Mouse (Mus musculus) CH12.LX (cell line): ENCODE data around the gene AI854703. TPM values are rescaled to one million over a fixed set of nuclear protein-coding genes. Genes with fewer than 3 reads are reported as not detected.

Source experiments
- DNase-seq: peaks from one replicate; pipeline ENCODE4 v3.0.0-alpha.2; 2013; ENCODE audit errors: extremely low read depth
- H3K27ac ChIP-seq: 2 replicates; pipeline ENCODE4 v1.5.1; 2012; ENCODE audit warnings: low read depth, mild to moderate bottlenecking, control low read depth, moderate library complexity; ENCODE audit not compliant: insufficient read depth
- H3K27me3 ChIP-seq: replicated peaks from 2 replicates; pipeline ENCODE3; 2012; ENCODE audit warnings: inconsistent platforms
- H3K36me3 ChIP-seq, 2 experiments: replicated peaks in 1 of 2; 2 replicates each; pipeline versions ENCODE3 to v1.6.1; 2012; ENCODE audit warnings: inconsistent platforms in 1 of 2, low read length in 1 of 2, mild to moderate bottlenecking in 1 of 2, mixed read lengths in 1 of 2, moderate library complexity in 1 of 2; ENCODE audit not compliant: control insufficient read depth in 1 of 2, insufficient read depth in 1 of 2
- H3K4me1 ChIP-seq, 2 experiments: 2 replicates each; pipeline ENCODE4 v1.6.1; 2012; ENCODE audit warnings: inconsistent platforms in 1 of 2, moderate library complexity in 1 of 2; ENCODE audit not compliant: insufficient read depth in 2 of 2, control insufficient read depth in 1 of 2
- H3K4me2 ChIP-seq: 2 replicates; pipeline ENCODE4 v1.6.1; 2012; ENCODE audit warnings: low read depth, mild to moderate bottlenecking, control low read depth; ENCODE audit not compliant: poor library complexity, insufficient read depth, severe bottlenecking
- H3K4me3 ChIP-seq, 3 experiments: fragments of 150-350 bp in 1 of 3; sonication (generic) in 1 of 3; replicated peaks in 1 of 3; 2 replicates each; pipeline versions ENCODE3 to v1.5.1; 2011 to 2012; ENCODE audit warnings: low read depth in 2 of 3, low read length in 2 of 3, mild to moderate bottlenecking in 2 of 3, moderate library complexity in 2 of 3, control low read depth in 1 of 3, improper control_type of control experiment in 1 of 3, inconsistent platforms in 1 of 3, mixed read lengths in 1 of 3; ENCODE audit not compliant: poor library complexity in 1 of 3
- H3K79me2 ChIP-seq: replicated peaks from 2 replicates; pipeline ENCODE4 v1.6.1; 2012; ENCODE audit warnings: mild to moderate bottlenecking, moderate library complexity; ENCODE audit not compliant: control insufficient read depth, poor library complexity, insufficient read depth, severe bottlenecking; ENCODE audit errors: extremely low read depth
- H3K9ac ChIP-seq: 2 replicates; pipeline ENCODE4 v1.6.1; 2012; ENCODE audit warnings: low read depth, mild to moderate bottlenecking, control low read depth, moderate library complexity; ENCODE audit not compliant: insufficient read depth
- H3K9me3 ChIP-seq: replicated peaks from 2 replicates; pipeline ENCODE3; 2012; ENCODE audit warnings: low read length, inconsistent platforms, mixed read lengths
- CHD1 ChIP-seq: IDR thresholded peaks from 2 replicates; pipeline ENCODE4 v1.6.1; 2012; ENCODE audit warnings: low read depth, low read length, improper control_type of control experiment, inconsistent platforms
- ELF1 ChIP-seq: IDR thresholded peaks from 2 replicates; pipeline ENCODE4 v1.6.1; 2014; ENCODE audit warnings: low read depth, mild to moderate bottlenecking, inconsistent platforms, low read length, improper control_type of control experiment
- HCFC1 ChIP-seq: IDR thresholded peaks from 2 replicates; pipeline ENCODE4 v1.6.1; 2012; ENCODE audit warnings: low read depth, mild to moderate bottlenecking, inconsistent platforms, low read length, improper control_type of control experiment
- IRF4 ChIP-seq: IDR thresholded peaks from 2 replicates; pipeline ENCODE4 v1.6.1; 2014; ENCODE audit warnings: low read depth, mild to moderate bottlenecking, inconsistent platforms, low read length, improper control_type of control experiment
- JUND ChIP-seq: conservative IDR thresholded peaks from 2 replicates; pipeline ENCODE4 v1.6.1; 2011; ENCODE audit warnings: low read depth, low read length, improper control_type of control experiment
- KAT2A ChIP-seq: IDR thresholded peaks from 2 replicates; pipeline ENCODE4 v1.6.1; 2012; ENCODE audit warnings: low read length, improper control_type of control experiment, inconsistent platforms; ENCODE audit not compliant: insufficient replicate concordance
- MAFK ChIP-seq: IDR thresholded peaks from 2 replicates; pipeline ENCODE4 v1.6.1; 2011; ENCODE audit warnings: low read length, improper control_type of control experiment; ENCODE audit not compliant: insufficient replicate concordance
- MAX ChIP-seq: IDR thresholded peaks from 2 replicates; pipeline ENCODE4 v1.6.1; 2011; ENCODE audit warnings: low read length, improper control_type of control experiment
- MEF2A ChIP-seq: IDR thresholded peaks from 2 replicates; pipeline ENCODE4 v1.6.1; 2014; ENCODE audit warnings: low read depth, mild to moderate bottlenecking, inconsistent platforms, low read length, improper control_type of control experiment, borderline replicate concordance
- NELFE ChIP-seq: IDR thresholded peaks from 2 replicates; pipeline ENCODE4 v1.6.1; 2011; ENCODE audit warnings: low read depth, low read length, improper control_type of control experiment
- NRF1 ChIP-seq: IDR thresholded peaks from 2 replicates; pipeline ENCODE4 v1.6.1; 2014; ENCODE audit warnings: low read depth, mild to moderate bottlenecking, inconsistent platforms, low read length, improper control_type of control experiment, moderate library complexity
- PAX5 ChIP-seq: IDR thresholded peaks from 2 replicates; pipeline ENCODE4 v1.6.1; 2012; ENCODE audit warnings: low read length, inconsistent platforms, mixed read lengths
- POLR2A ChIP-seq: IDR thresholded peaks from 2 replicates; pipeline ENCODE4 v1.6.1; 2011; ENCODE audit warnings: low read depth, mild to moderate bottlenecking, improper control_type of control experiment, low read length
- POLR2AphosphoS2 ChIP-seq: IDR thresholded peaks from 2 replicates; pipeline ENCODE4 v1.6.1; 2011; ENCODE audit warnings: low read depth, low read length, improper control_type of control experiment
- RCOR1 ChIP-seq: conservative IDR thresholded peaks from 2 replicates; pipeline ENCODE4 v1.6.1; 2012; ENCODE audit warnings: low read depth, mild to moderate bottlenecking, inconsistent platforms, low read length, improper control_type of control experiment
- TCF12 ChIP-seq: IDR thresholded peaks from 2 replicates; pipeline ENCODE4 v1.6.1; 2014; ENCODE audit warnings: low read depth, mild to moderate bottlenecking, inconsistent platforms, low read length, improper control_type of control experiment
- UBTF ChIP-seq: IDR thresholded peaks from 2 replicates; pipeline ENCODE4 v1.6.1; 2012; ENCODE audit warnings: low read depth, mild to moderate bottlenecking, inconsistent platforms, low read length, improper control_type of control experiment, moderate library complexity
- USF1 ChIP-seq: IDR thresholded peaks from 2 replicates; pipeline ENCODE4 v1.6.1; 2014; ENCODE audit warnings: low read depth, mild to moderate bottlenecking, inconsistent platforms, low read length, improper control_type of control experiment
- ZC3H11A ChIP-seq: IDR thresholded peaks from 2 replicates; pipeline ENCODE4 v1.6.1; 2012; ENCODE audit warnings: low read depth, mild to moderate bottlenecking, inconsistent platforms, low read length, improper control_type of control experiment
- dilution Hi-C: fragments of 300-500 bp; cut with MboI; formaldehyde crosslinking; loops from 2 replicates; pipeline ENCODE4 v1.14.3; 2020; ENCODE audit warnings: low sequenced_read_pairs; ENCODE audit not compliant: extremely low pct_unique_long_range_greater_than_20kb, extremely low pct_ligation_motif_present
- in situ Hi-C: fragments of 300-500 bp; cut with MboI; formaldehyde crosslinking; loops from 3 replicates; pipeline ENCODE4 v1.14.3; 2019; ENCODE audit warnings: low sequenced_read_pairs, low pct_ligation_motif_present, low pct_unique_long_range_greater_than_20kb, mixed read lengths
- polyA plus RNA-seq: library from polyadenylated mRNA; unstranded; fragments of >175 nt; gene quantifications from 2 replicates; pipeline ENCODE4 v1.2.1, GENCODE M21; 2012; ENCODE audit warnings: low read depth; ENCODE audit not compliant: insufficient read length
- total RNA-seq, 2 experiments: library from RNA; depleted of rRNA; stranded (reverse); fragments of 300-350 nt in 1 of 2; fragments of >200 nt in 1 of 2; gene quantifications; 2 replicates each; pipeline ENCODE4 v1.2.3; 2012 to 2014

AI854703 gene
- total and polyA plus RNA-seq, 3 experiments: 2.1 to 5.3 (median 4.8) TPM

- Histone ChIP-seq H3K9me3 (no peaks in the 10 kb centered on the region), H3K79me2 (no peaks in the 10 kb centered on the region; the same call in 1 of the 2 replicates), H3K36me3 (peaks cover 7 to 57% of the 10 kb centered on the region in 2 experiments), H3K27me3 (no peaks in the 10 kb centered on the region), H3K4me1 (peaks cover 3 to 22% of the 10 kb centered on the region in 2 experiments; a peak in 2 of 4 replicates), H3K4me2 (peak overlapping the region; percentile 61), H3K9ac (peak overlapping the region; percentile 22; the same call in 1 of the 2 replicates), H3K4me3 (peak overlapping the region in 1 of 3 experiments; percentile 51), H3K27ac (no peak overlapping the region)
- DNase-seq: no peak
- in situ Hi-C loops (loop anchor here (5.0 to 25.0 kb wide), 2 partner anchors 72 to 333 kb away; partner anchors contain the start of gene Doxl2), dilution Hi-C loops (loop anchor here (25.0 kb wide), 1 partner anchor 133 kb away; the partner anchor contains the start of gene Gimap3)
- TF ChIP-seq TCF12 (0 out of 2 replicates have a peak, but pooled peaks have one; percentile 12), KAT2A (no peak), CHD1 (no peak), POLR2A (peak; percentile 30; the same call in 1 of the 2 replicates), MEF2A (no peak), MAX (no peak), NRF1 (peak; percentile 77), JUND (no peak), NELFE (no peak), HCFC1 (no peak), ELF1 (peak; percentile 48; the same call in 1 of the 2 replicates), RCOR1 (no peak)
These were observed 2.5 kb downstream of the AI854703 start for GRCm38 (mm10) chr6:48628808-48629660.

DNA sequence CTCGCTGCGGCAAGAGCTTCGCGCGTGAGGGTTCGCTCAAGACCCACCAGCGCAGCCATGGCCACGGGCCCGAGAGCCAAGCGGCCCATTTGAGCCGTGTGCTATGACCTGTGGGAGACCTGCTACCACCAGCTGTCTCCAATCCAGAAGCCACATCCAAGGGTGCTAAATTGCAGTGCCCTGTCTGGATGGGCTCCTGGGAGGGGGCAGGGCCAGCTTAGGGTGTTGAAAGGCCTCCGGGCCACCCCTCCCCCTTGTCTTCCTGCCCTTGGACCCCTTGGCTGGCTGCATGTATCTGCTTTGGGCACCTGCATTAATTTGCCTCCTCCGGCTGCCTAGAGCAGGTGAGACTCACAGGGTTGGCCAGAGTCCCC is 3.1 kb downstream of the AI854703 start:
- no peak for TF ChIP-seq ZC3H11A
- TF ChIP-seq POLR2A: no peak
- TF ChIP-seq USF1: no peak
- TF ChIP-seq PAX5: no peak
- no peak for TF ChIP-seq MAFK
- no peak for TF ChIP-seq CHD1
- TF ChIP-seq TCF12: no peak
- no peak for TF ChIP-seq IRF4
- no peak for TF ChIP-seq POLR2AphosphoS2
- TF ChIP-seq UBTF: no peak
- TF ChIP-seq, all 38 proteins: peak for 0
- Histone ChIP-seq H3K27me3 (no peaks in the 10 kb centered on the region), H3K9me3 (no peaks in the 10 kb centered on the region), H3K36me3 (peaks cover 7 to 51% of the 10 kb centered on the region in 2 experiments), H3K79me2 (no peaks in the 10 kb centered on the region; the same call in 1 of the 2 replicates), H3K4me3 (peak overlapping the region in 1 of 3 experiments; percentile 51), H3K4me2 (peak overlapping the region; percentile 61; the same call in 1 of the 2 replicates), H3K27ac (no peak overlapping the region), H3K4me1 (peaks cover 0 to 17% of the 10 kb centered on the region in 2 experiments; a peak in 2 of 4 replicates), H3K9ac (peak overlapping the region; percentile 4; the same call in 1 of the 2 replicates)
- no peak for DNase-seq
- dilution Hi-C loops (loop anchor here (25.0 kb wide), 1 partner anchor 133 kb away; the partner anchor contains the start of gene Gimap3), in situ Hi-C loops (loop anchor here (5.0 to 25.0 kb wide), 2 partner anchors 72 to 333 kb away; partner anchors contain the start of gene Doxl2)
